ENCODE assay signal across 10 mouse cellular contexts in the genomic region with DNA sequence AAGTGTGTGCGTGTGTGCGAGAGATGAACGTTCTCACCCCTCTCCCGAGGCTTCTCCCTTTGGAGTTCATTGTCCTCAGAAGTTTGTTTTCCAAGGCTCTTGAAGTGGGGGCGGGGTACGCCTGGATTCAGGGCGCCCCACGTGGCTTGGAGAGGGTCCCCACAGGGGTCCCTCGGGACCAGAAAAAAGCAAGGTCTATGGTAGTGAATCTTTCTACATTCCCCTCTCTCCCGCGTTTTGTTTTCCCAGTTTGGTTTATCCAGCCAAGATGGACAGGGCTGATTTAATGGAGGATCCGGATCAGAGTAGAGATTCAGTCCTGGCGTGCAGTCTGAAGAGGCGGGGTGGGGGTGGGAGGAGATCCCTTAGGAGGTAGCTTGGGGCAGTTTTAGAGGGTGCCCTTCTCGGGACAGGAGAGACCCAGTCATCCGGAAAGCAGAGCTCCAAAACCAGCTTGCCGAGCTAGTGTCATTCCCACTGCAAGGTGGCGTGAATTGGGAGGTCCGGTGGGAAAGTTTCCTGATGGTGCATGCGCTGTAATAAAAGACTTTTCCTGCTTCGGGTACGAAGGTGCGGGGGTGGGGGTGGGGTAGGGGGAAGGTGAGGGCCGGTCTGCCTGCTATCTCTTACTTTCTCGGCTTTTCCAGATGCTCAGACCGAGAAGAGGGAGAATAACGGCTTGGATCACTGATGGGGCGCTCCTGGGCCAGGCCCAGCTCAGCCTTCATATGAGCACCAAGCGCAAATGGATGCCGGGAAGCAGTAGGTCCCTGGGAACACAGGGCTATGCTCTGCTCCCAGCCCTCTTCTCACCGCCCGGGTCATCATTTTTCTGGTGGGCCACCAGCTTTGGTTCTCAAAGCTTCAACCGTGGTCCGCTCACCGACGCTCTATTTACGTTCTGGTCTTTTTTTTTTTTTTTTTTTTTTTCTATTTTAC. TPM values are rescaled to one million over a fixed set of nuclear protein-coding genes. Genes with fewer than 3 reads are reported as not detected.
A peak's percentile ranks its signal among the peaks of the same experiment; 100 is the strongest.
DNase-seq lines count a peak whose midpoint lies in the region; ATAC-seq and TF ChIP-seq lines count a peak whose summit lies in the region.
"Had no signal": no experiment of that assay in that cellular context is flagged by ENCODE, and none has a peak within 500 bp of the region (broad histone marks: within the 10 kb centered on the region; RNA-seq: fewer than 3 reads in every experiment).

No protein-coding gene starts in this region.

- peak overlapping the region; percentile 6; the same call in 1 of the 2 replicates for H3K4me2 ChIP-seq in stomach, embryonic 14.5 days (replicated peaks; ENCODE audit: low read depth, low read length)
- H3K4me2 ChIP-seq in stomach, postnatal 0 days (replicated peaks; ENCODE audit: low read depth): no peak overlapping the region
- H3K4me2 ChIP-seq in forebrain, postnatal 0 days (ENCODE audit: low read depth): peak overlapping the region; percentile 41
- no peak overlapping the region for H3K4me2 ChIP-seq in limb, embryonic 11.5 days (ENCODE audit: low read depth, severe bottlenecking)

- no peaks in the 10 kb centered on the region for H3K36me3 ChIP-seq in stomach, embryonic 14.5 days (ENCODE audit: control insufficient read depth, insufficient read depth, low read length)
- no peaks in the 10 kb centered on the region for H3K36me3 ChIP-seq in stomach, postnatal 0 days (ENCODE audit: control insufficient read depth, insufficient read depth, low read length)
- no peaks in the 10 kb centered on the region for H3K36me3 ChIP-seq in forebrain, postnatal 0 days (ENCODE audit: insufficient read depth)
- H3K36me3 ChIP-seq in limb, embryonic 11.5 days (ENCODE audit: control insufficient read depth, insufficient read depth, low read length): no peaks in the 10 kb centered on the region

- ATAC-seq in stomach, embryonic 14.5 days (ENCODE audit: insufficient number of reproducible peaks, insufficient read depth, low FRiP score, low read depth): no peak
- no peak for ATAC-seq in stomach, postnatal 0 days (ENCODE audit: low FRiP score, low TSS enrichment)
- no peak for ATAC-seq in forebrain, postnatal 0 days
- ATAC-seq in limb, embryonic 11.5 days (ENCODE audit: insufficient number of reproducible peaks, low FRiP score, low TSS enrichment, low read depth): no peak
- no peak for ATAC-seq in megakaryocyte, adult 5-6 weeks (ENCODE audit: poor library complexity, severe bottlenecking)

- H3K9ac ChIP-seq in stomach, embryonic 14.5 days (replicated peaks; ENCODE audit: low read depth, low read length): no peak overlapping the region
- H3K9ac ChIP-seq in stomach, postnatal 0 days (ENCODE audit: low read length): no peak overlapping the region
- no peak overlapping the region for H3K9ac ChIP-seq in forebrain, postnatal 0 days
- H3K9ac ChIP-seq in limb, embryonic 11.5 days (ENCODE audit: low read length): no peak overlapping the region

- H3K27me3 ChIP-seq in stomach, embryonic 14.5 days (ENCODE audit: control insufficient read depth, insufficient read depth, low read length): peaks cover 58% of the 10 kb centered on the region
- peaks cover 16% of the 10 kb centered on the region for H3K27me3 ChIP-seq in stomach, postnatal 0 days (ENCODE audit: control insufficient read depth, insufficient read depth, low read length)
- H3K27me3 ChIP-seq in forebrain, postnatal 0 days (ENCODE audit: insufficient read depth, low read length): peaks cover 29% of the 10 kb centered on the region
- peaks cover 76% of the 10 kb centered on the region for H3K27me3 ChIP-seq in limb, embryonic 11.5 days (ENCODE audit: control insufficient read depth, insufficient read depth, low read length)

- H3K27ac ChIP-seq in stomach, embryonic 14.5 days (ENCODE audit: low read length): no peak overlapping the region
- H3K27ac ChIP-seq in stomach, postnatal 0 days (replicated peaks): no peak overlapping the region
- no peak overlapping the region for H3K27ac ChIP-seq in forebrain, postnatal 0 days (ENCODE audit: low read depth, low read length)
- no peak overlapping the region for H3K27ac ChIP-seq in limb, embryonic 11.5 days (replicated peaks; ENCODE audit: low read depth, low read length)

- TF ChIP-seq EP300 in stomach, postnatal 0 days (optimal IDR thresholded peaks at IDR 0.05): no peak

- WGBS in stomach, embryonic 14.5 days: 2% methylated on average over 37 of the region's 37 CpGs
- 5% methylated on average over 37 of the region's 37 CpGs for WGBS in stomach, postnatal 0 days
- WGBS in forebrain, postnatal 0 days: 10% methylated on average over 37 of the region's 37 CpGs
- WGBS in limb, embryonic 11.5 days: 2% methylated on average over 37 of the region's 37 CpGs

- no peaks in the 10 kb centered on the region for H3K9me3 ChIP-seq in stomach, embryonic 14.5 days (ENCODE audit: control insufficient read depth, low read depth, low read length)
- H3K9me3 ChIP-seq in stomach, postnatal 0 days (ENCODE audit: control insufficient read depth, low read length): no peaks in the 10 kb centered on the region
- no peaks in the 10 kb centered on the region for H3K9me3 ChIP-seq in forebrain, postnatal 0 days (ENCODE audit: low read length)
- H3K9me3 ChIP-seq in limb, embryonic 11.5 days (ENCODE audit: control insufficient read depth, low read length): no peaks in the 10 kb centered on the region

- peaks cover 3% of the 10 kb centered on the region; the same call in 1 of the 2 replicates for H3K4me1 ChIP-seq in stomach, embryonic 14.5 days (ENCODE audit: control insufficient read depth, insufficient read depth, low read length)
- no peaks in the 10 kb centered on the region for H3K4me1 ChIP-seq in stomach, postnatal 0 days (replicated peaks; ENCODE audit: control insufficient read depth, insufficient read depth)
- peaks cover 6% of the 10 kb centered on the region; the same call in 1 of the 2 replicates for H3K4me1 ChIP-seq in forebrain, postnatal 0 days (ENCODE audit: insufficient read depth)
- no peaks in the 10 kb centered on the region for H3K4me1 ChIP-seq in limb, embryonic 11.5 days (ENCODE audit: control insufficient read depth, insufficient read depth, low read length)

- H3K4me3 ChIP-seq in stomach, embryonic 14.5 days (ENCODE audit: low read depth, low read length): no peak overlapping the region
- H3K4me3 ChIP-seq in stomach, postnatal 0 days (ENCODE audit: low read depth, low read length): no peak overlapping the region
- H3K4me3 ChIP-seq in forebrain, postnatal 0 days (ENCODE audit: low read depth, low read length): peak overlapping the region; percentile 13; the same call in 1 of the 2 replicates
- no peak overlapping the region for H3K4me3 ChIP-seq in limb, embryonic 11.5 days (ENCODE audit: low read depth, low read length)

- no peak for TF ChIP-seq CTCF in stomach, postnatal 0 days (IDR thresholded peaks at IDR 0.05; ENCODE audit: low read depth)
- no peak for TF ChIP-seq CTCF in forebrain, postnatal 0 days (IDR thresholded peaks at IDR 0.05; ENCODE audit: low read depth)

- no peak for DNase-seq in stomach, postnatal 0 days (ENCODE audit: low spot score)
- no peak for DNase-seq in forebrain, postnatal 0 days
- DNase-seq in limb, embryonic 11.5 days (ENCODE audit: low spot score): peak; percentile 48
- no peak for DNase-seq in adrenal gland, adult 18-20 months (ENCODE audit: low spot score in 2 of 2)
- no peak for DNase-seq in thymus, adult 18-20 months
- DNase-seq: cerebellum, adult 8-10 months had no signal

RNA-seq across cellular contexts. Expression of a gene that starts 8.1 kb away (rescaled TPM):
- polyA plus RNA-seq in stomach, embryonic 14.5 days (2014; fragmentation: Nextera tagmentation; extraction: Ambion mirVana): not detected in 2 replicates
- polyA plus RNA-seq in stomach, postnatal 0 days (2015; fragmentation: Nextera tagmentation; extraction: Ambion mirVana): not detected in 2 replicates
- 5.0 and 9.4 TPM in 2 replicates for total RNA-seq in forebrain, postnatal 0 days (2014; rRNA removed)
- polyA plus RNA-seq in forebrain, postnatal 0 days (2015; fragmentation: Nextera tagmentation; extraction: Ambion mirVana): 2.2 and 2.6 TPM in 2 replicates
- not detected in 2 replicates for polyA plus RNA-seq in limb, embryonic 11.5 days (2014; fragmentation: Nextera tagmentation; extraction: Ambion mirVana)
- total RNA-seq in adrenal gland, adult 18-20 months (2021): not detected
- not detected in 2 replicates for total RNA-seq in megakaryocyte, adult 5-6 weeks (2015)
- total RNA-seq in megakaryocyte, adult 5-6 weeks (2017): not detected in 2 replicates
- polyA plus RNA-seq: gonadal fat pad, adult 2 months; liver, embryonic 16.5 days had no signal

Comparison
In these comparisons a context has a peak if more than half of its experiments do, and no peak if none do; other contexts are left out.
1. H3K4me2 ChIP-seq: peak in stomach, embryonic 14.5 days (single experiment) and forebrain, postnatal 0 days (single experiment); none in stomach, postnatal 0 days (single experiment) and limb, embryonic 11.5 days (single experiment).